Comparison of ENCODE assay signal across 9 mouse cellular contexts in the genomic region with DNA sequence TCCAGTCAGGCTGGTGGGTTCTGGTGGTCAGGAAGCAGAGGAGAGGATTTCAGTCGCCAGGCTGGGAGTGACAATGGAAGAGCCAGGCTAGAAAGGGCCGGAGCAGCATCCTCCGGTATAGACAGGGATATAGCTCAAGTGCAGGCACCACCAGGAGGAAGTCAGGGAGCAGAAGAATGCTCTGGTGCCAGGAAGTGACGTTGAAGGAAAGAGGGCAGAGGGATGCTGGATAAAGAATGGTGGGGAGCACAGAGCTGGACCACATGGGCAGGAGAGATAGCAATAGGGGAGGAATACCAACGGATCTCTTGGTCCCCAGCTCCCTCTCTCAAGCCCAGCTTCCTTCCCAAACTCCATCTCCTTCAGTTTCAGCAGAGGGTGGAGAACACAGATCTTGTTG. TPM values are rescaled to one million over a fixed set of nuclear protein-coding genes. Genes with fewer than 3 reads are reported as not detected.
DNase-seq lines count a peak whose midpoint lies in the region; ATAC-seq and TF ChIP-seq lines count a peak whose summit lies in the region.
"Had no signal": no experiment of that assay in that cellular context is flagged by ENCODE, and none has a peak within 500 bp of the region (broad histone marks: within the 10 kb centered on the region; RNA-seq: fewer than 3 reads in every experiment).

No protein-coding gene starts in this region.

- WGBS in lung, embryonic 14.5 days: 60% methylated on average over 5 of the region's 5 CpGs
- 54% methylated on average over 5 of the region's 5 CpGs for WGBS in lung, postnatal 0 days
- WGBS in forebrain, embryonic 10.5 days: 72% methylated on average over 5 of the region's 5 CpGs
- 53% methylated on average over 5 of the region's 5 CpGs for WGBS in heart, embryonic 11.5 days (ENCODE audit: insufficient replicate concordance)

- no peak for ATAC-seq in lung, embryonic 14.5 days (ENCODE audit: insufficient read depth)
- no peak for ATAC-seq in lung, postnatal 0 days
- ATAC-seq in heart, embryonic 11.5 days (replicated peaks; ENCODE audit: insufficient number of reproducible peaks, low FRiP score, low TSS enrichment): no peak

- H3K27ac ChIP-seq in lung, embryonic 14.5 days (ENCODE audit: low read depth): no peak overlapping the region
- H3K27ac ChIP-seq in lung, postnatal 0 days (ENCODE audit: low read length): no peak overlapping the region
- no peak overlapping the region for H3K27ac ChIP-seq in forebrain, embryonic 10.5 days
- H3K27ac ChIP-seq in heart, embryonic 11.5 days (ENCODE audit: low read depth, low read length): no peak overlapping the region

- H3K9me3 ChIP-seq in lung, embryonic 14.5 days (ENCODE audit: low read depth, low read length): no peaks in the 10 kb centered on the region
- no peaks in the 10 kb centered on the region for H3K9me3 ChIP-seq in lung, postnatal 0 days (ENCODE audit: low read length)
- H3K9me3 ChIP-seq in forebrain, embryonic 10.5 days: no peaks in the 10 kb centered on the region
- no peaks in the 10 kb centered on the region for H3K9me3 ChIP-seq in heart, embryonic 11.5 days (replicated peaks; ENCODE audit: control insufficient read depth, low read length)

- no peaks in the 10 kb centered on the region for H3K36me3 ChIP-seq in lung, embryonic 14.5 days (ENCODE audit: insufficient read depth)
- no peaks in the 10 kb centered on the region for H3K36me3 ChIP-seq in lung, postnatal 0 days (ENCODE audit: insufficient read depth, low read length)
- H3K36me3 ChIP-seq in forebrain, embryonic 10.5 days (replicated peaks): no peaks in the 10 kb centered on the region
- no peaks in the 10 kb centered on the region for H3K36me3 ChIP-seq in heart, embryonic 11.5 days (ENCODE audit: control insufficient read depth, insufficient read depth, low read length)

- TF ChIP-seq CTCF in lung, embryonic 14.5 days (IDR thresholded peaks at IDR 0.05; ENCODE audit: low read depth): no peak
- no peak for TF ChIP-seq CTCF in lung, postnatal 0 days (IDR thresholded peaks at IDR 0.05)

- intact Hi-C loops in left cerebral cortex, postnatal 25 days (cut with DNase I): no loop called here

- H3K9ac ChIP-seq in lung, embryonic 14.5 days: no peak overlapping the region
- H3K9ac ChIP-seq in lung, postnatal 0 days (replicated peaks; ENCODE audit: low read depth): no peak overlapping the region
- H3K9ac ChIP-seq in heart, embryonic 11.5 days (ENCODE audit: low read depth, low read length): no peak overlapping the region

- no peak for TF ChIP-seq EP300 in lung, postnatal 0 days (IDR thresholded peaks at IDR 0.05)

- H3K27me3 ChIP-seq in lung, embryonic 14.5 days (ENCODE audit: insufficient read depth, low read length): peaks cover 5% of the 10 kb centered on the region; the same call in 1 of the 2 replicates
- no peaks in the 10 kb centered on the region; the same call in 1 of the 2 replicates for H3K27me3 ChIP-seq in lung, postnatal 0 days (replicated peaks; ENCODE audit: insufficient read depth, low read length)
- H3K27me3 ChIP-seq in forebrain, embryonic 10.5 days (ENCODE audit: poor library complexity, severe bottlenecking): peaks cover 29% of the 10 kb centered on the region
- H3K27me3 ChIP-seq in heart, embryonic 11.5 days (ENCODE audit: control insufficient read depth, insufficient read depth, low read length): peaks cover 16% of the 10 kb centered on the region

- DNase-seq in lung, embryonic 14.5 days: no peak
- no peak for DNase-seq in lung, postnatal 0 days (ENCODE audit: low spot score)
- DNase-seq in forebrain, embryonic 10.5 days (ENCODE audit: extremely low spot score, low spot score): no peak
- DNase-seq in left cerebral cortex, postnatal 25 days (ENCODE audit: low spot score in 2 of 2): peak; percentile 47 to 76
- DNase-seq in right cerebral cortex, postnatal 10 days (ENCODE audit: low spot score in 2 of 2): peak; percentile 66 to 74
- no peak for DNase-seq in spleen, postnatal 4 days (ENCODE audit: low spot score in 2 of 2)
- DNase-seq in thymus, postnatal 25 days: no peak
- DNase-seq: kidney, adult 8-10 months had no signal

- 0 out of 2 replicates have a peak, but pooled peaks cover 2% of the 10 kb centered on the region for H3K4me1 ChIP-seq in lung, embryonic 14.5 days (ENCODE audit: insufficient read depth)
- H3K4me1 ChIP-seq in lung, postnatal 0 days (ENCODE audit: insufficient read depth, low read depth, low read length): peaks cover 5% of the 10 kb centered on the region; the same call in 1 of the 2 replicates
- H3K4me1 ChIP-seq in forebrain, embryonic 10.5 days: peaks cover 30% of the 10 kb centered on the region
- H3K4me1 ChIP-seq in heart, embryonic 11.5 days (ENCODE audit: control insufficient read depth, insufficient read depth, low read length): peaks cover 6% of the 10 kb centered on the region; the same call in 1 of the 2 replicates

- H3K4me2 ChIP-seq in lung, embryonic 14.5 days: 0 out of 2 replicates have a peak overlapping the region, but pooled peaks have one; percentile 64
- H3K4me2 ChIP-seq in lung, postnatal 0 days (replicated peaks; ENCODE audit: low read depth, low read length): no peak overlapping the region
- H3K4me2 ChIP-seq in heart, embryonic 11.5 days: no peak overlapping the region

- no peak overlapping the region for H3K4me3 ChIP-seq in lung, embryonic 14.5 days (ENCODE audit: low read depth, low read length)
- no peak overlapping the region for H3K4me3 ChIP-seq in lung, postnatal 0 days (ENCODE audit: low read depth, low read length)
- H3K4me3 ChIP-seq in forebrain, embryonic 10.5 days: peak overlapping the region; percentile 64; the same call in 1 of the 2 replicates
- H3K4me3 ChIP-seq in heart, embryonic 11.5 days (ENCODE audit: low read depth, low read length): no peak overlapping the region

RNA-seq across cellular contexts. Expression of a gene that starts 4.2 kb away (rescaled TPM):
- 7.5 and 7.9 TPM in 2 replicates for polyA plus RNA-seq in lung, embryonic 14.5 days (2014; fragmentation: Nextera tagmentation; extraction: Ambion mirVana)
- 15.0 and 16.8 TPM in 2 replicates for polyA plus RNA-seq in lung, postnatal 0 days (2015; fragmentation: Nextera tagmentation; extraction: Ambion mirVana)
- 13.1 and 14.3 TPM in 2 replicates for polyA plus RNA-seq in forebrain, embryonic 10.5 days (2016; fragmentation: Nextera tagmentation; extraction: Ambion mirVana)
- total RNA-seq in left cerebral cortex, postnatal 25 days (2021): 10 to 100 TPM; 56.4 to 60.5 TPM
- polyA plus RNA-seq in heart, embryonic 11.5 days (2014; fragmentation: Nextera tagmentation; extraction: Ambion mirVana): 11.5 and 12.9 TPM in 2 replicates

RNA-seq across cellular contexts. Expression of a gene that starts 4.5 kb away (rescaled TPM):
- 2.1 and 2.6 TPM in 2 replicates for polyA plus RNA-seq in lung, embryonic 14.5 days (2014; fragmentation: Nextera tagmentation; extraction: Ambion mirVana)
- 1.0 and 1.2 TPM in 2 replicates for polyA plus RNA-seq in lung, postnatal 0 days (2015; fragmentation: Nextera tagmentation; extraction: Ambion mirVana)
- polyA plus RNA-seq in forebrain, embryonic 10.5 days (2016; fragmentation: Nextera tagmentation; extraction: Ambion mirVana): 9.8 and 10.9 TPM in 2 replicates
- 100 to 1,000 TPM; 115 to 122 TPM for total RNA-seq in left cerebral cortex, postnatal 25 days (2021)
- polyA plus RNA-seq in heart, embryonic 11.5 days (2014; fragmentation: Nextera tagmentation; extraction: Ambion mirVana): 1.1 and 1.6 TPM in 2 replicates

RNA-seq across cellular contexts. Expression of a gene that starts 39.8 kb away (rescaled TPM):
- polyA plus RNA-seq in lung, embryonic 14.5 days (2014; fragmentation: Nextera tagmentation; extraction: Ambion mirVana): 27.1 and 28.4 TPM in 2 replicates
- polyA plus RNA-seq in lung, postnatal 0 days (2015; fragmentation: Nextera tagmentation; extraction: Ambion mirVana): 16.7 and 20.0 TPM in 2 replicates
- polyA plus RNA-seq in forebrain, embryonic 10.5 days (2016; fragmentation: Nextera tagmentation; extraction: Ambion mirVana): 22.9 and 23.7 TPM in 2 replicates
- 10 to 100 TPM; 65.1 to 65.8 TPM for total RNA-seq in left cerebral cortex, postnatal 25 days (2021)
- 18.5 and 24.5 TPM in 2 replicates for polyA plus RNA-seq in heart, embryonic 11.5 days (2014; fragmentation: Nextera tagmentation; extraction: Ambion mirVana)

Comparison
In these comparisons a context has a peak if more than half of its experiments do, and no peak if none do; other contexts are left out.
1. DNase-seq: peak in left cerebral cortex, postnatal 25 days (2 of 2) and right cerebral cortex, postnatal 10 days (2 of 2); none in lung, embryonic 14.5 days (single experiment), lung, postnatal 0 days (single experiment), forebrain, embryonic 10.5 days (single experiment), spleen, postnatal 4 days (0 of 2) and thymus, postnatal 25 days (single experiment).